Mouse (Mus musculus) gastrocnemius, postnatal 4 days (tissue): Measurements from ENCODE around the gene Prrt2. TPM values are rescaled to one million over a fixed set of nuclear protein-coding genes. Genes with fewer than 3 reads are reported as not detected.

Experiments
- DNase-seq, 2 experiments: peaks; one replicate each; pipeline ENCODE4 v3.0.0; 2021 to 2022; ENCODE audit warnings: low spot score in 2 of 2, mixed read lengths in 2 of 2
- microRNA-seq: library from miRNA; unstranded; fragments of <30 nt; microRNA quantifications from one replicate; pipeline ENCODE4 v1.2.0, GENCODE M21; 2021
- total RNA-seq, 2 experiments: library from RNA; stranded (reverse); gene quantifications; 2 replicates each; pipeline ENCODE4 v1.2.3; 2021

Prrt2 gene
- total RNA-seq, 2 experiments from 2014 or later, result 6.5 to 9.4 TPM

DNA sequence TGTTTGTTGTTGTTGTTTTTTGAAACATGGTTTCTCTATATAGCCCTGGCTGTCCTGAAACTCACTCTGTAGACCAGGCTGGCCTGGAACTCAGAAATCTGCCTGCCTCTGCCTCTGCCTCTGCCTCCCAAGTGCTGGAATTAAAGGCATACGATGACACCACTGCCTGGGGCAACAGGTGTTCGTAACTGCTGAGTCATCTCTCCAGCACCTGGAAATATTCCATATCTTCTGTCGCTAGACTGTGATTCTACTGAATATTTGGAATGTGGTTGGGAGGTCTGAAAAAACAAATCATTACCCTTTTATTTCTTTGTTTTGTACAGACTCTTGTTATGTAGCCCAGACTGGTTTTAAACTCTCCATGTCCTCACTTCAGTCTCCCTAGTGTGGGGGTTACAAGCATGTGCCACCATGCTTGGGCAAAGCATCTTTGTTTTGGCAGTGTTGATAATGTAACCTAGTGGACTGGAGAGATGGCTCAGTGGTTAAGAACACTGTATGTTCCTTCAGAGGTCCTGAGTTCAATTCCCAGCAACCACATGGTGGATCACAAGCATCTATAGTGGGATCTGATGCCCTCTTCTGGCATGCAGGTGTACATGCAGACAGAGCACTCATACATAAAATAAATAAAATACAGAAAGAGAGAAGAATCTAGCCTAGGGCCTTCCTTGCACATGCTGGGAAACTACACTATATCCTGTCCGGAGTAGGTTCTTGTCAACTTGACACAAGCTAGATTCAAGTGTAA, 16.7 kb downstream of the Prrt2 start:
- DNase-seq, result no peak

DNA sequence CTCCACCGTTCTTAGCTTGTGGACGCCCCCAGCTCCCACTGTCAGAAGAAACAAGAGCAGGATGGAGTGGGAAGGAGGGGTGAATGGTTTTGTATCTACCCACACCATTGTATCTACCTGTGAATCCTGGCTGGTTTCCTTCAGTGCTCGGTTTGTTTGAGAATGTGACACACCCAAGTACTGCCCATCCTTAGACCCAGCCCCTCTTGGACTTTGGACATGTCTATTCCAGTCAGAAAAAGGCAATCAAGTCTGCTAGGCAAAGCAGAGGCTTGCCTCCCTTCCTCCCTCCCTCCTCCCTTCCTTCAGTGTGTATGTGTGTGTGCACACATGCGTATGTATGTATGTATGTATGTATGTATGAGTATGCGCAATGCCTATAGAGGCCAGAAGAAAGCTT, 17.4 kb downstream of the Prrt2 start:
- no peak for DNase-seq

DNA sequence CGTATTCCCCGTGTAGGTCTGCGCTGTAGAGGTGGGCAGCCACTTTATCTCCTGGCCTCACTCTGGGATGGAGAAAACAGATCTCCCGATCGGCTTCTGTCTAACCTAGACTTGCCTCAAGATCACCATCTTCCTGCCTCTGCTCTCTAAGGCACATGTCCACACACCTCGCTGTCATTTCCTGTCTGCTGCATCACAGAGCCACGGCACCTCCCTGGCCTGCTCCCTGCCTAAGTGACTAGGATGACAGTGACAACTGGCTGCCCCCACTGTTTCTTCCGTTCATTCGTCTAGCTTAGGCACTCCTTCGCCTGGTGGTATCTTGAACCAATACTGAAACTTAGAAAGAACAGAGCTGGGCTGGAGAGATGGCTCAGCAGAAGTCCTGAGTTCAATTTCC, 21.4 kb downstream of the Prrt2 start:
- no peak for DNase-seq

DNA sequence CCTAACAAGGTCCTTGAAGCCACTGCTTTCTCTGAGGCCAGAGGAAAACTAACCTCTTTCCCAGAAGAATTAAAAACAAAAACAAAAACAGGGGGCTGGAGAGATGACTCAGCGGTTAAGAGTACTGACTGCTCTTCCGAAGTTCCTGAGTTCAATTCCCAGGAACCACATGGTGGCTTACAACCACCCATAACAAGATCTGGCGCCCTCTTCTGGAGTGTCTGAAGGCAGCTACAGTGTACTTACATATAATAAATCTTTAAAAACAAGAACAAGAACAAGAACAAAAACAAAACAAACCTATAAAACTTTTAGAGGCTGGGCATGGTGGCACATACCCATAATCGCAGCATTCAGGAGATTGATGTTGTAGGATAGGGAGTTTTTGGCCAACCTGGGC, 24.6 kb downstream of the Prrt2 start:
- DNase-seq, result no peak

DNA sequence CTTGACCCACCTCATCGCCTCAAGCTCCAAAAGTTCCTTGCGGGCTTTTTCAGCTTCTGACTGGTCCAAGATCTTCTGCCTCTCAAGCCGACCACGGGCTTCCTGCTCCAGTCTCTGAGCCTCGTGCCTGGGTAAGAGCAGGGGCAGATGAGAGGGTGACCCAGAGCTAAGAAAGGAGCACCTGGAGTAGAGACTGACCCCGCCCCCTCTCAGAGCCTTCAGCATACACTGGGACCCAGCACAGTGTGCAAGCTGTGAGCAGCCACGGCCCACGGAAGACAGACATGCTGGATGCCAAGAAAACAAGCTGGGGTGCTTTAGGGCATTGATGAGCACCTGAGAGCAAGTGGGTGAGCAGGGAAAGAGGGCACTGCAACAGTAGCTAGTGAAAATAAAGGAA, 32.2 kb downstream of the Prrt2 start:
- DNase-seq, result no peak

DNA sequence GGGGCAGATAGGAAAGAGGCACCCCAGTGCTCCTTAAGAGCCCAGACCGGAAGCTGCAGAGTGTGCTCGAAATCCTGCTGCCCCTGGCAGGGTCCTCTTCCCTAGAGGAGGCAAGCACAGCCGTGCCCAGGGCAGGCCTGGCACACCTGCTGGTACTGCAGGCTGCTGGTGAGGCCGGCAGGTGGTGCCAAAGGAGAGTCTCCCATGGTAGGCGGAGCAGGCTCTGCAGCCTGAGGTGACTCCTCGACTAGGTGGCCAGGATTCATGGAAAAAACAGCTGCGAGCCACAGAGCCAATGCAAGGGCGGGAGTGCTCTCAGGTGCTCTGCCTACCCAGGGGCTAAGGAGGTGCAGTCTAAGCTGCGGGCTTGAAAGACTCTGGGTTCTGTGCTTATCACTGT, 34.7 kb downstream of the Prrt2 start:
- DNase-seq, result no peak

DNA sequence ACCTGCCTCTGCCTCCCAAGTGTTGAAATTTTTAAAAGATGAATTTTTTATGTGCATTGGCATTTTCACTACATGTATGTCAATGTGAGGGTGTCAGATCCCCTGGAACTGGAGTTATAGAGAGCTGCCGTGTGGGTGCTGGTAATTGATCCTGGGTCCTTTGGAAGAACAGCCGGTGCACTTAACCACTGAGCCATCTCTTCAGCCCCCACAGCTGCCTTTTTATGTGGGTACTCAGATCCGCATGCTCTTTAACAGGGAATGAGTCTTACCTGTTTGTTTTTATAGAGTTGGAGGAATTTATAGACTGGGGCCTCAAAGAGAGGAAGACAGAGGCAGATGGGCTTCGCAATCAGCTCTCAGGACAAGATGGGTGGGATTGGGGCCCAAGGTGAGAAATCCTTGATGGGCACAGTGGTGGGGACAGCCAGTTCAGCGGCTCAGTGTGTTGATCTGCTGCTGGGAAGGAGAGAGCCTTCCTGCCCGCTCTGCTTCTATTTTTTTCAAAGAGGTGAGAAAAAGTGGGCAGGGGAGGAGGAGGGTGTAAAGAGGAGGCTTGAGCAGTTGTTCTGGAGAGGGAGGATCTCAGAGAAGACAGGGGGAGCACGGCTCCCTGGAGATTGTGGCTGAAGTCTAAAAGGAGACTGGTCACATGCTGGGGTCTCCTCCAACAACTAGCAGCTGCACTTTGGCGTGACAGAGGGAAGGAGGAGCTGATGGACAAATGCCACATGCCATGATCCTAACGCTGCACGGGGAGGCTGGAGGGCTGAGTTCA, 36.2 kb downstream of the Prrt2 start:
- no peak for DNase-seq

DNA sequence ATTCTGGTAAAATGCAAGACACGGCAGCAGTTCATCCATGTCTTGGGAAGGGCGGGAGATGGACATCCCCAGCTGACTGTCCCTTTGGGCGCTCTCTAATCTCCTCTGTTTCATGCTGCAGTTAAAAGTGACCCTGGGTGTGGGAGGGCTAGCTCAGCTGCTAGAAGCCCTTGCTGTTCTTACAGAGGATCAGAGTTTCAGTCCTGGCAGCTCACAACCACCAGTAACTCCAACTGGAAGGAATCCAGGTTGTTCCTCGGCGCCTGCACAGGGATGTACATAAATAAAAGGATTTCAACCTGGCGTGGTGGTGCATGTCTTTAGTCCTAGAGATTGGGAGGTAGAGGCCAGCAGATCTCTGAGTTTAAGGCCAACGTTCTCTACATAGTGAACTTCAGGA, 37.9 kb downstream of the Prrt2 start:
- DNase-seq, result no peak

DNA sequence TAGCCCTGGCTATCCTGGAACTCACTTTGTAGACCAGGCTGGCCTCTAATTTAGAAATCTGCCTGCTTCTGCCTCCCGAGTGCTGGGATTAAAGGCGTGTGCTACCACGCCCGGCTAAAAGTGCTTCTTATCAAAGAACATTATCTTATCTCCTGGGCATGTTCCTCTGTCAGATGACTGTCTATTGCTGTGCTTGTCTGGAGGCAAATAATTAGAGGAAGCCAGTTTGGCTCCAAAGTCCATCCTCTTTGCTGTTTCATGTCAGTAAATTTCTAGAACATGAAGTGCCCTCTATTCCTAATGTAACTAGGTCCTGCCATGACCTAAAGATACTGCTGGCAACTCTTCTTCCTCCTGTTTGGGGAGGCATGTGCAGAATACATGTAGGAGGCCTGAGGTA, 39.0 kb downstream of the Prrt2 start:
- DNase-seq, result no peak

DNA sequence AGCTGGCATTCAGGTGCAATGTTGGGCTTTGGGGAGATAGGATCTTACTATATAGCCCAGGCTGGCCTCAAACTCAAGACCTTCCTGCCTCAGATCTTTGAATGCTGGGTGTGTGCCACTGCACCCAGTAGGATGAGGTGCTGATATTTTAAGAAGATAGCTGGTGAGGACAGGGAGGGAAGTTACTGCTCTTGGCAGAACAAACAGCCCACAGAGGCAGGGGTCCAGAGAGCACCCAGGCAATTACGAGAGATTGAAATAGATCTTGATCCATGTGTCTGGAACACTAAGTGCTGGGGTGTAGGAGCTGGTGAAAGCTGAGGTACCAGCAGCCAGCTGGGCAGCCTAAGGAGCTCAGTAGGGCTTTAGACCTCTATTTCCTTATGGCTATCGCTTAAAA, 39.4 kb downstream of the Prrt2 start:
- no peak for DNase-seq

DNA sequence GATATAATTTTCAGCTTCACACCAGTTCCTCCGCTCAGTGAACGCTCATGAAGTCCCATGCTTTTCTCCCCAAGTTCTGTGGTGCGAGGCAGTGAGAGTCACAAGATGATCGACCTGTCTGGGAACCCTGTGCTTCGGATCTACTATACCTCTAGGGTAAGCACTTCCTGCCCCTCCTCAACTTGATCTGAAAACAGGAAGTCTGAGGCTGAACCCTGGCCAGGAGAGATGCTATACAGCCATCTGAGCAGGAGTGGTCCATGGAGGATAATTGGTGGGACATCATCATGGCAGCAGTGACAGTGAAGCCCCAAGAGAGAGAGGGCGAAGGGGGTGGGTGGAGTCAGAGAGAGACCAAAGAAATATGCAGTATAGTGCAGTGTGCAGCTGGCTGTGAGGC, 42.2 kb downstream of the Prrt2 start:
- no peak for DNase-seq

DNA sequence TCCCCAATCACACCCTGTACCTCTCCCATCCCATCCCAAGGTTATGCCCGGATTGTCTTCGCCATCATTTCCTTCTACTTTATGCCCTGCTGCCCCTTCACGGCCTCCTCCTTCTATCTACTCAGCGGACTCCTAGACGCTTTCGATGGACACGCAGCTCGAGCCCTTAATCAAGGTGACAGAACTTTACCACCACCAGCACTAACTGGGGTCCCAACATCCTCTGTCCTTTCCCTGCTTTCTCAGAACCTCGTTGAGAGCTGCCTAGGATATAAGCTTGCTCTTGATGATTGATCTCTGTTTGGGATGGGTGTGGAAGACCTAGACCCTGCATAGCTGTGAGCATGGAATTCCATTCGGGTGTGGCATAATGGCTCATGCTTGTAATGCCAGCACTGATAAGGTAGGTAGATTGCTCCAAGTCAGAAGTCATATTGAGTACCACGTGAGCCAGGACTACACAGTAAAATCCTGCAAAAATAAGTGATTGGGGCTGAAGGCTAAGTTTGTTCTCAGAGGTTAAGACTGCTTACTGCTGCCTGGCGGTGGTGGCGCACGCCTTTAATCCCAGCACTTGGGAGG, 44.0 kb downstream of the Prrt2 start:
- no peak for DNase-seq

DNA sequence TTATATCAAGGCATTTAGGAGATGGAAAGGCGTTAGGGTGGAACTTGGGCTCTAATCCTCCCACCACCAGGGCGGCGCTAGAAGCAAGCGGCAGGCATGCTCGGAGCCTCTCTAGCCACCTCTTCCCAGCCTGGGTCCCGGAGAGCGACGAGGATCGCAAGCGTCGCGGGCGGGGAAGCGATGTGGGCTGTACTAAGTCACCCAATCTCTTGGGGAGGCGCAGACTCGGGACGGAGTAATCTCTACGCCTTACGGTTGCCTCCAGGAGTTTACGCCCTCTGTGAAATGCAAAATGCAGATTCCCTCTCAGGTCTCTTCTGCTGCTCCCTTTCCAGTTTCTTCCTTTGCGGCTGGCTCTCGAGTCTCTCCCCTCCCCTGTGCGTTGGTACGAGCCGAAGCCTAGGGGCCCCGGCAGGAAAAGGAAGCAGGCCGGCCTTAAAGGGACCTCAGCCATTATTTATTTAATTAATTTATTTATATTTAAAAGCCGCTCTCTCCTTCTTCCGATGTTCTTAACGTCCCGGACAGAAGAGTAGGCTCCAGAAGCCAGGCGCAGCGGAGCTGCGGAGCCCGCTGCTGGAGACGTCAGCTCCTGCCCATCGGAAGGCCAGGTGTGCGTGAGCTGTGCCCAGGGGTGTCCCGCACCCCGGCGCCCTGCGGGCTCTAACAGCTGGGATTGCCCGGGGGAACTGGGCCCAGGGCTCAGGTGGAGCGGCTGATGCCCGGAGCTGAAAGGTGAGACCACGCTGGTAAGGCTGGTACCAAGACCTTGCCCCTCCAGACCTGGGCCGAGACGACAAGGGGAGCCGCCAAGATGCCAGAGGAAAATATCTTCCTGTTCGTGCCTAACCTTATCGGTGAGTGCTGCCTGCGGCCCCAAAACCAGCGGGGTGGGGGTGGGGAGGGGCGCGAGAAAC, 44.8 kb downstream of the Prrt2 start, which contains the start of gene Cdiptos:
Gene Cdiptos (minus strand): TSS at position 149 of the 917 bp plus-strand sequence.
- DNase-seq, result peak; percentile 92 to 96

DNA sequence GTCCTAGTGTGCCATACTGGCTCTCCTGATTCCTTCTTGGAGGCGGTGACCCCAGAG, 45.3 kb downstream of the Prrt2 start, which contains the start of gene Cdipt:
Gene Cdipt (plus strand): TSS at position 22 of the 57 bp plus-strand sequence.
- DNase-seq, result no peak

DNA sequence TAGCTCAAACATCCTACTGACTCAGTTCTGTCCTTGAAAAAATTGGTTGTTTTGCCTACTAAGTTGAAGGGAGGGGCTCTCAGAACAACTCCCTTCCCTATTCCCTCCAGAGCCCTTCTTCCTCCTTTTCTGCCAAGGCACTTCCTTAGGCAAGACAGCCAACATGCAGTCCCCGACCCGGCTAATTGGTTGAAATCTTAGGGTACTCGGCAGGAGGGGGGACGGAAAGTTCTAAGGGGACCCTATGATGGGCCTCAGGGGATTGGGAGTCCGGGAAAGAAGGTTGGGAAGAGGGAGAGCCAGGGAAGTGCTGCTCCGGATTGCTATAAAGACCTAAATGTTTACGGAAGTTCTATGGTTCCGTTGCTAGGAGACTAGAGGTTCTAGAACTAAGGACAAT, 45.5 kb downstream of the Prrt2 start:
- DNase-seq, result no peak

Small RNA genes within 50 kb of the gene (microRNA-seq; reads per million reads assigned to microRNA genes)
- not detected for gene Gm44343

Other genes with a start within 250 kb of the Prrt2 start
- 10 to 100 TPM; 61.7 to 82.5 TPM for gene Ypel3, start 244.3 kb downstream of the Prrt2 start, total RNA-seq
- 1 to 10 TPM in 1 of 2 experiments, under 1 TPM in 1; 0.44 to 1.1 TPM for gene Tbx6, start 239.7 kb downstream of the Prrt2 start, total RNA-seq
- gene Ppp4c, start 228.7 kb downstream of the Prrt2 start, total RNA-seq, result 10 to 100 TPM; 74.6 to 74.7 TPM
- gene Fam57b, start 223.5 kb downstream of the Prrt2 start, total RNA-seq, result 10 to 100 TPM in 1 of 2 experiments, 1 to 10 TPM in 1; 8.4 to 11.2 TPM
- gene 4930451I11Rik, start 189.6 kb downstream of the Prrt2 start, total RNA-seq, result not detected
- gene Doc2a, start 173.8 kb downstream of the Prrt2 start, total RNA-seq, result under 1 TPM; 0.26 to 0.32 TPM
- gene Hirip3, start 159.2 kb downstream of the Prrt2 start, total RNA-seq, result 10 to 100 TPM; 22.2 to 29.4 TPM
- 10 to 100 TPM; 35.9 to 38.7 TPM for gene Ino80e, start 158.8 kb downstream of the Prrt2 start, total RNA-seq
- gene Taok2, start 136.5 kb downstream of the Prrt2 start, total RNA-seq, result 10 to 100 TPM; 61.2 to 67.0 TPM
- gene Tmem219, start 98.3 kb downstream of the Prrt2 start, total RNA-seq, result 10 to 100 TPM; 22.8 to 23.8 TPM
- 1 to 10 TPM; 6.0 to 7.0 TPM for gene Kctd13, start 92.3 kb downstream of the Prrt2 start, total RNA-seq
- gene Asphd1, start 71.6 kb downstream of the Prrt2 start, total RNA-seq, result under 1 TPM in 1 of 2 experiments, not detected in 1; 0.26 TPM
- gene Sez6l2, start 70.6 kb downstream of the Prrt2 start, total RNA-seq, result 1 to 10 TPM; 6.5 to 6.9 TPM
- gene Cdipt, start 45.3 kb downstream of the Prrt2 start, total RNA-seq, result 10 to 100 TPM; 43.1 to 48.0 TPM
- under 1 TPM; 0.49 to 0.76 TPM for gene Cdiptos, start 45.1 kb downstream of the Prrt2 start, total RNA-seq
- 10 to 100 TPM; 23.2 to 27.1 TPM for gene Mvp, start 6.6 kb downstream of the Prrt2 start, total RNA-seq
- 1 to 10 TPM; 1.8 to 2.5 TPM for gene Pagr1b, start 4.7 kb downstream of the Prrt2 start, total RNA-seq
- 10 to 100 TPM in 1 of 2 experiments, 1 to 10 TPM in 1; 9.1 to 14.7 TPM for gene Pagr1a, start 3.9 kb downstream of the Prrt2 start, total RNA-seq
- gene Gm42742, start 114 bp downstream of the Prrt2 start, total RNA-seq, result 10 to 100 TPM; 26.0 to 26.6 TPM
- 100 to 1,000 TPM; 129 to 131 TPM for gene Maz, start 5.8 kb upstream of the Prrt2 start, total RNA-seq
- 10 to 100 TPM; 21.7 to 26.2 TPM for gene Kif22, start 21.3 kb upstream of the Prrt2 start, total RNA-seq
- under 1 TPM in 1 of 2 experiments, not detected in 1; 0.47 TPM for gene Zg16, start 66.1 kb upstream of the Prrt2 start, total RNA-seq
- gene AI467606, start 70.1 kb upstream of the Prrt2 start, total RNA-seq, result 1 to 10 TPM; 1.3 to 1.8 TPM
- gene Qprt, start 101.0 kb upstream of the Prrt2 start, total RNA-seq, result 1 to 10 TPM; 4.6 to 5.2 TPM
- under 1 TPM; 0.54 to 0.91 TPM for gene Spn, start 116.6 kb upstream of the Prrt2 start, total RNA-seq
- gene Cd2bp2, start 174.8 kb upstream of the Prrt2 start, total RNA-seq, result 10 to 100 TPM; 47.4 to 55.9 TPM
- gene Tbc1d10b, start 187.3 kb upstream of the Prrt2 start, total RNA-seq, result 10 to 100 TPM; 48.0 to 51.7 TPM
- over 10,000 TPM; 28,893 to 32,257 TPM for gene Mylpf, start 187.7 kb upstream of the Prrt2 start, total RNA-seq
- 1 to 10 TPM; 9.0 to 9.8 TPM for gene Zfp553, start 211.8 kb upstream of the Prrt2 start, total RNA-seq
- 1 to 10 TPM; 7.4 to 7.6 TPM for gene Sept1, start 211.9 kb upstream of the Prrt2 start, total RNA-seq
- gene Zfp771, start 223.1 kb upstream of the Prrt2 start, total RNA-seq, result 10 to 100 TPM; 23.7 to 29.6 TPM
- 10 to 100 TPM; 35.6 to 48.5 TPM for gene Dctpp1, start 239.5 kb upstream of the Prrt2 start, total RNA-seq